Mouse (Mus musculus): ENCODE measurements around the gene Gm49776.

GRCm38 (mm10) chr16:18248433-18249363 lies 9.4 kb downstream of the Gm49776 start, which contains the start of the genes Trmt2a and Ranbp1:
- TF ChIP-seq POLR2A (IDR thresholded peaks at IDR 0.05; ENCODE audit: borderline replicate concordance, insufficient read depth, low read length) (peak; percentile 81), CTCF (IDR thresholded peaks at IDR 0.05; ENCODE audit: borderline replicate concordance, insufficient read depth, low read depth, low read length) (no peak)

Data from cerebellum, adult 2 months (tissue).